Mouse (Mus musculus) E14TG2a.4 (cell line): ENCODE results near the gene Trabd2b.

Source experiments
- H3K27me3 ChIP-seq: 2 replicates; pipeline ENCODE4 v1.6.1; 2014; ENCODE audit warnings: low read length, control low read depth; ENCODE audit not compliant: insufficient read depth
- H3K36me3 ChIP-seq: 2 replicates; pipeline ENCODE4 v1.6.1; 2014; ENCODE audit warnings: low read length, control low read depth; ENCODE audit not compliant: insufficient read depth
- H3K4me1 ChIP-seq: replicated peaks from 2 replicates; pipeline ENCODE4 v1.6.1; 2014; ENCODE audit warnings: low read depth, low read length, control low read depth
- H3K4me3 ChIP-seq: replicated peaks from 2 replicates; pipeline ENCODE4 v1.5.1; 2014; ENCODE audit warnings: mild to moderate bottlenecking, low read length
- H3K9me3 ChIP-seq: 2 replicates; pipeline ENCODE4 v1.6.1; 2014; ENCODE audit warnings: low read length, control low read depth
- CTCF ChIP-seq: conservative IDR thresholded peaks from 2 replicates; pipeline ENCODE4 v1.5.1; 2014; ENCODE audit warnings: low read length
- NANOG ChIP-seq: IDR thresholded peaks from 2 replicates; pipeline ENCODE4 v1.6.1; 2014; ENCODE audit warnings: borderline replicate concordance, low read length, mixed read lengths
- POU5F1 ChIP-seq: IDR thresholded peaks from 2 replicates; pipeline ENCODE4 v1.6.1; 2014; ENCODE audit warnings: low read length, borderline replicate concordance

Gene Trabd2b

DNA sequence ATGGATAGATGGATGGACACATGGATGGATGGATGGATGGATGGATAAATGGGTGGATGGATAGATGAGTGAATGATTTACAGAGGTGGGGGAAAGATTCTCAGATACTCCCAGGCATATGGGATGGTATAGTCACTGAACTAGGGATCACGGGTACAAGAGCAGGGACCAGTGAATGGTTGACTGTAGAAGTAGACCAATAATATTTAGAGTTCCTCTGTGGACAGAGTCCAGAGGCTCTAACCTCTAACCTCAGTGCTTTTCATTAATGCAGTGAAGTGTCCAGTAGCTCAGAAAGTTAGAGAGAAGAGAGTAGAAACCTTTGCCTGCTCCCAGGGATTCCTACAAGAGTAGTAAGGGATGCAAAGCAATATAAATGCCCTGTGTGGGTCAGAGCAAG is 93.1 kb downstream of the Trabd2b start:
- TF ChIP-seq NANOG (no peak), CTCF (no peak), POU5F1 (no peak)
- Histone ChIP-seq H3K27me3 (no peaks in the 10 kb centered on the region), H3K4me1 (no peaks in the 10 kb centered on the region), H3K9me3 (no peaks in the 10 kb centered on the region), H3K36me3 (no peaks in the 10 kb centered on the region), H3K4me3 (no peak overlapping the region)

DNA sequence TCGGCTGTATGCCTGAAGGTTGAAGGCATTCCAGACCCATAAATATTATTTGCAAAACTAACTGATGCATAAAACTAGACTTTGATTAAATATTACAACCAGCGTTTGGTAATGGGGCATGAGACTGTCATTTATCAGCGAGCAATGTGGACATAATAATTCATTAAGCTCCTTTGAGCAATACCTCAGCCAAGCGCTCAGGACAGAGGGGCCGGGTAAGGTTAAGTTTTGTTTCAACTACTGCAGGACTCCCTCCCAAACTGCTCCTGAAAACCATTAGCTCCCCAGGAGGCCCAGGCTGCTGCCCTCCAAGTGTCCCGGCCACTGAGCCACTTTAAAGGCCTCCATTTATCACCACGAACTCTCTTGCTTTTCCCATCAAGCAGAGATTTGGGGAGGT is 93.8 kb downstream of the Trabd2b start:
- no peak for TF ChIP-seq POU5F1
- no peak for TF ChIP-seq NANOG
- TF ChIP-seq CTCF, result no peak
- no peaks in the 10 kb centered on the region for H3K9me3 ChIP-seq

GRCm38 (mm10) chr4:114501048-114501447 is 94.5 kb downstream of the Trabd2b start:
- no peaks in the 10 kb centered on the region for H3K27me3 ChIP-seq
- TF ChIP-seq NANOG, result no peak
- no peak for TF ChIP-seq CTCF
- TF ChIP-seq POU5F1, result no peak
- no peaks in the 10 kb centered on the region for H3K36me3 ChIP-seq
- no peaks in the 10 kb centered on the region for H3K9me3 ChIP-seq
- no peaks in the 10 kb centered on the region for H3K4me1 ChIP-seq
- no peak overlapping the region for H3K4me3 ChIP-seq

More for the DNA sequence above, 93.8 kb downstream of the Trabd2b start:
- Histone ChIP-seq H3K27me3 (no peaks in the 10 kb centered on the region), H3K36me3 (no peaks in the 10 kb centered on the region), H3K4me3 (no peak overlapping the region), H3K4me1 (no peaks in the 10 kb centered on the region)

DNA sequence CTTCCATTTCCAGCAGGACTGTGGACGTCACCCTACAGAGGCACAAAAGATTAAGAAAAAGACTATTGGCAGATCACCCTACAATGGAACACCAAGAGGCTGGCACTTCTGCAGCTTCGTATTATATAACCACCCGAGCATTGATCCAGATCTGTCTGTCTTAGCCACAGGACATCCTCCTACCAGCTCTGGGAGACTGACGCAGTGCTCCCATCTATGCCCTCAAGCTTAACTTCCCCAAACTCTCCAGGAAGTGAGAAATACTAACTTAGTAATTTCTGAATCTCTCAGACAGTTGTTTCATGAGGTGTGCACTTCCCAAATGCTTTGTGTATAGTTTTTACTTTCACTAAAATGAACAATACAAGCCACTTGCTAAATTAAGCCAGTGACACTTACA is 95.1 kb downstream of the Trabd2b start:
- TF ChIP-seq POU5F1, result no peak
- no peak for TF ChIP-seq NANOG
- TF ChIP-seq CTCF, result no peak
- no peaks in the 10 kb centered on the region for H3K4me1 ChIP-seq
- no peak overlapping the region for H3K4me3 ChIP-seq
- H3K36me3 ChIP-seq, result no peaks in the 10 kb centered on the region
- H3K9me3 ChIP-seq, result no peaks in the 10 kb centered on the region
- no peaks in the 10 kb centered on the region for H3K27me3 ChIP-seq

- Histone ChIP-seq H3K36me3 (no peaks in the 10 kb centered on the region), H3K27me3 (no peaks in the 10 kb centered on the region), H3K4me1 (no peaks in the 10 kb centered on the region), H3K4me3 (no peak overlapping the region), H3K9me3 (no peaks in the 10 kb centered on the region)
- TF ChIP-seq POU5F1 (no peak), NANOG (no peak), CTCF (no peak)
Measured at GRCm38 (mm10) chr4:114504227-114505041, 97.9 kb downstream of the Trabd2b start.

DNA sequence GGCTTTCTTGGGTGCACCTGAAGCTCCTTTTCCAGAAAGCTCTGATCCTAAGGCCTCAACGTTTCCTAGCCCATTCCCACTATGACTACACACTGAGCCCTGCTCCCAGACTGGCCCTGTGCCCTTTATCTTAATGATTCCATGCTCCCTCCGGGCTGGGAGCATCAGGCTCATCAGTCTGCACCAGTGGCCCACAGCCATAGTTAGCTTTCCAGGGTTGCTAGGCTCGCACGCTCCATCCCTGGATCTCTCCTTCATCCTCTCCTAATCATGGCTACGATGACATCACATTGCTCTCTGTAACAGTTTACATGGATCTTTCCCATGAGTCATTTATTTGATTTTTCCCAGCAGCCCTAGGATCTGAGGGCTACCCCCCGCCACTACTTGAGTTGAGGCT is 103.1 kb downstream of the Trabd2b start:
- Histone ChIP-seq H3K4me3 (no peak overlapping the region), H3K9me3 (no peaks in the 10 kb centered on the region), H3K27me3 (no peaks in the 10 kb centered on the region), H3K36me3 (no peaks in the 10 kb centered on the region), H3K4me1 (no peaks in the 10 kb centered on the region)
- TF ChIP-seq CTCF, result no peak
- TF ChIP-seq NANOG, result no peak
- no peak for TF ChIP-seq POU5F1

- Histone ChIP-seq H3K9me3 (no peaks in the 10 kb centered on the region), H3K36me3 (no peaks in the 10 kb centered on the region), H3K4me3 (no peak overlapping the region), H3K4me1 (no peaks in the 10 kb centered on the region), H3K27me3 (no peaks in the 10 kb centered on the region)
- no peak for TF ChIP-seq POU5F1
- no peak for TF ChIP-seq CTCF
- no peak for TF ChIP-seq NANOG
Measured at GRCm38 (mm10) chr4:114511649-114512048, 105.1 kb downstream of the Trabd2b start.

DNA sequence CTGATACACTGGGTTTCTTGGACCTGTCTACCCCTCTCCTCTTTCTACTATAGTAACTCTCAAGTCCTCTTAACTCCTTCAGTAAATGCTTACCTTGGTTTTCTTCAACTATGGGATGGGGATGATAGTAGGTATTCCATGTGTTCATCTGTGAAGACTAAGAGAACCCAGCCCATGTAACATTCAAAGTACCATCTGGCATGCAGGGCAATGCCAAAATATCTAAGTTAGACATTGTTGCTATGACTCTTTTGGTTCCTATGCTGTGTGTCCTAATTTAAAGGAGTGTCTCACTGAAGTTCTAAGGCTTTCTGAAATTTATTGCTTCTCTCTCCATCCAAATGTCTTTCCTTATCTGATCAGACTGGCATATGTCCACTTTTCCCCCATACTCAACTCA is 106.6 kb downstream of the Trabd2b start:
- H3K27me3 ChIP-seq, result no peaks in the 10 kb centered on the region
- no peaks in the 10 kb centered on the region for H3K36me3 ChIP-seq
- H3K4me1 ChIP-seq, result no peaks in the 10 kb centered on the region
- no peaks in the 10 kb centered on the region for H3K9me3 ChIP-seq
- no peak overlapping the region for H3K4me3 ChIP-seq
- TF ChIP-seq POU5F1 (no peak), NANOG (no peak), CTCF (no peak)

DNA sequence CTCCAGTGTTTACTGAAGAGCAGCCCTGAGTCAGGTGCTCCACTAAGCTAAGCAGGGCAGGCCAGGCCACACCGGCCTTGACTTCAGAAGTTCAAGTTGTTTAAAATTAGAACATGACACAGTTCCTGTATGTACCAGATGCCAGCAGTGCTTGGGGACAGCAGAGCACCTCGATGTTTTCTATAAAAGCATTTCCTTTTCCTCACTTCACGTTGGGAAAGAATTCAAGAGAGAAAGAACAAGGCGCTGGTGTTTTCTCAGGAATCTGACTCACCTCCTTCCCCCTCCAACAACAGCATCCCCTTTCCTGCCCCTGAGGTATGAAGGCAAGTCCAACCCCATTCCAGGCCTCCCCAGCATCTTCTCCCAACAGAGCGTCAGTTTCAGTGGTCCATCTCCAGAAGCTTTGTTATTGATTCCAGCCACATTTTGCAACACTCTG is 108.8 kb downstream of the Trabd2b start:
- Histone ChIP-seq H3K9me3 (no peaks in the 10 kb centered on the region), H3K27me3 (no peaks in the 10 kb centered on the region), H3K4me1 (no peaks in the 10 kb centered on the region), H3K36me3 (no peaks in the 10 kb centered on the region), H3K4me3 (no peak overlapping the region)
- TF ChIP-seq CTCF, result no peak
- no peak for TF ChIP-seq POU5F1
- TF ChIP-seq NANOG, result no peak
